Mouse (Mus musculus) hindbrain, embryonic 10.5 days (tissue): ENCODE results near the gene Eva1a. TPM values are rescaled to one million over a fixed set of nuclear protein-coding genes. Genes with fewer than 3 reads are reported as not detected.

Experiments
- DNase-seq: peaks from one replicate; pipeline ENCODE4 v3.0.0-alpha.2; 2017; ENCODE audit warnings: low spot score
- H3K27ac ChIP-seq: fragments of 300-500 bp; sonication (generic); 2 replicates; pipeline ENCODE4 v1.5.1; 2016; ENCODE audit warnings: mild to moderate bottlenecking, moderate library complexity
- H3K27me3 ChIP-seq: fragments of 300-500 bp; sonication (generic); 2 replicates; pipeline ENCODE4 v1.6.1; 2016; ENCODE audit warnings: mild to moderate bottlenecking; ENCODE audit not compliant: poor library complexity, insufficient read depth, severe bottlenecking
- H3K36me3 ChIP-seq: fragments of 300-500 bp; sonication (generic); 2 replicates; pipeline ENCODE4 v1.6.1; 2016; ENCODE audit warnings: mild to moderate bottlenecking, moderate library complexity
- H3K4me1 ChIP-seq: fragments of 300-500 bp; sonication (generic); replicated peaks from 2 replicates; pipeline ENCODE4 v1.6.1; 2016; ENCODE audit warnings: mild to moderate bottlenecking
- H3K4me3 ChIP-seq: fragments of 300-500 bp; sonication (generic); 2 replicates; pipeline ENCODE4 v1.5.1; 2016; ENCODE audit warnings: mild to moderate bottlenecking, moderate library complexity
- H3K9me3 ChIP-seq: fragments of 300-500 bp; sonication (generic); 2 replicates; pipeline ENCODE4 v1.6.1; 2016; ENCODE audit warnings: mild to moderate bottlenecking, moderate library complexity
- WGBS: fragments of 180-500 bp; shearing (Covaris S2); methylation state at CpG from one replicate; pipeline ENCODE4 v1.1.7; 2016; 5-methylcytosine and 5-hydroxymethylcytosine counted together
- polyA plus RNA-seq: library from polyadenylated mRNA; unstranded; fragments of >200 nt; fragmentation: Nextera tagmentation; extraction: Ambion mirVana; gene quantifications from 2 replicates; pipeline ENCODE4 v1.2.1, GENCODE M21; 2016

Gene Eva1a
- 3.2 and 3.3 TPM in 2 replicates for polyA plus RNA-seq

GRCm38 (mm10) chr6:82040834-82041487 lies at the start of gene Eva1a:
Gene Eva1a (plus strand): TSS chr6:82041043.
- Histone ChIP-seq H3K36me3 (no peaks in the 10 kb centered on the region), H3K9me3 (no peaks in the 10 kb centered on the region), H3K4me3 (peak within 1 kb of the TSS; percentile 59), H3K27ac (peak within 1 kb of the TSS; percentile 75), H3K27me3 (peaks cover 64% of the 10 kb centered on the region), H3K4me1 (peaks cover 33% of the 10 kb centered on the region)
- DNase-seq, result no peak
- 16% methylated on average over 11 of the region's 11 CpGs for WGBS

GRCm38 (mm10) chr6:82012392-82012791 lies 28.5 kb upstream of the Eva1a start:
- Histone ChIP-seq H3K27ac (no peak overlapping the region), H3K27me3 (no peaks in the 10 kb centered on the region), H3K36me3 (no peaks in the 10 kb centered on the region), H3K9me3 (no peaks in the 10 kb centered on the region), H3K4me3 (no peak overlapping the region), H3K4me1 (no peaks in the 10 kb centered on the region; the same call in 1 of the 2 replicates)
- WGBS, result 56% methylated on average over 1 of the region's 1 CpGs
- no peak for DNase-seq

- H3K27ac ChIP-seq, result no peak overlapping the region
- H3K4me1 ChIP-seq, result no peaks in the 10 kb centered on the region
- H3K9me3 ChIP-seq, result no peaks in the 10 kb centered on the region
- H3K27me3 ChIP-seq, result no peaks in the 10 kb centered on the region
- DNase-seq, result no peak
- no peaks in the 10 kb centered on the region for H3K36me3 ChIP-seq
- H3K4me3 ChIP-seq, result no peak overlapping the region
- 86% methylated on average over 5 of the region's 5 CpGs for WGBS
These were observed 19.8 kb upstream of the Eva1a start for GRCm38 (mm10) chr6:82021074-82021473.

GRCm38 (mm10) chr6:82021494-82021893 lies 19.3 kb upstream of the Eva1a start:
- H3K27ac ChIP-seq, result no peak overlapping the region
- no peak overlapping the region for H3K4me3 ChIP-seq
- no peaks in the 10 kb centered on the region for H3K36me3 ChIP-seq
- no peaks in the 10 kb centered on the region for H3K27me3 ChIP-seq
- H3K9me3 ChIP-seq, result no peaks in the 10 kb centered on the region
- H3K4me1 ChIP-seq, result no peaks in the 10 kb centered on the region
- 91% methylated on average over 5 of the region's 5 CpGs for WGBS
- DNase-seq, result no peak

- H3K9me3 ChIP-seq, result no peaks in the 10 kb centered on the region
- peaks cover 15% of the 10 kb centered on the region for H3K4me1 ChIP-seq
- H3K36me3 ChIP-seq, result no peaks in the 10 kb centered on the region
- no peak overlapping the region for H3K4me3 ChIP-seq
- H3K27me3 ChIP-seq, result peaks cover 10% of the 10 kb centered on the region
- 33% methylated on average over 19 of the region's 19 CpGs for WGBS
- peak overlapping the region; percentile 75 for H3K27ac ChIP-seq
- peak; percentile 68 for DNase-seq
These were observed 11.0 kb upstream of the Eva1a start for GRCm38 (mm10) chr6:82029611-82030510.

GRCm38 (mm10) chr6:82030511-82030884 lies 10.3 kb upstream of the Eva1a start:
- Histone ChIP-seq H3K9me3 (no peaks in the 10 kb centered on the region), H3K36me3 (no peaks in the 10 kb centered on the region), H3K4me1 (peaks cover 15% of the 10 kb centered on the region), H3K27ac (peak overlapping the region; percentile 75; the same call in 1 of the 2 replicates), H3K27me3 (peaks cover 10% of the 10 kb centered on the region), H3K4me3 (no peak overlapping the region)
- no peak for DNase-seq
- WGBS, result 75% methylated on average over 8 of the region's 8 CpGs

- Histone ChIP-seq H3K36me3 (no peaks in the 10 kb centered on the region), H3K27me3 (peaks cover 41% of the 10 kb centered on the region), H3K4me1 (peaks cover 15% of the 10 kb centered on the region), H3K4me3 (no peak overlapping the region), H3K27ac (no peak overlapping the region), H3K9me3 (no peaks in the 10 kb centered on the region)
- DNase-seq, result no peak
- 62% methylated on average over 7 of the region's 7 CpGs for WGBS
These were observed 3.6 kb upstream of the Eva1a start for GRCm38 (mm10) chr6:82037211-82037610.

GRCm38 (mm10) chr6:82039193-82039592 lies 1.6 kb upstream of the Eva1a start:
- Histone ChIP-seq H3K4me3 (no peak overlapping the region), H3K4me1 (peaks cover 29% of the 10 kb centered on the region), H3K27me3 (peaks cover 50% of the 10 kb centered on the region), H3K27ac (no peak overlapping the region), H3K9me3 (no peaks in the 10 kb centered on the region), H3K36me3 (no peaks in the 10 kb centered on the region)
- WGBS, result 64% methylated on average over 6 of the region's 6 CpGs
- DNase-seq, result no peak

- WGBS, result 75% methylated on average over 7 of the region's 7 CpGs
- H3K27me3 ChIP-seq, result peaks cover 54% of the 10 kb centered on the region
- no peak for DNase-seq
These were observed 875 bp upstream of the Eva1a start for GRCm38 (mm10) chr6:82039968-82040367.

GRCm38 (mm10) chr6:82041488-82042295 lies 849 bp downstream of the Eva1a start:
- WGBS, result under 1% methylated on average over 50 of the region's 50 CpGs
- no peaks in the 10 kb centered on the region for H3K36me3 ChIP-seq
- DNase-seq, result peak; percentile 60
- no peaks in the 10 kb centered on the region for H3K9me3 ChIP-seq
- H3K4me3 ChIP-seq, result peak overlapping the region; percentile 59
- H3K27ac ChIP-seq, result peak overlapping the region; percentile 75
- peaks cover 70% of the 10 kb centered on the region for H3K27me3 ChIP-seq
- H3K4me1 ChIP-seq, result peaks cover 38% of the 10 kb centered on the region

More at GRCm38 (mm10) chr6:82039968-82040367, 875 bp upstream of the Eva1a start:
- no peak overlapping the region for H3K4me3 ChIP-seq
- H3K36me3 ChIP-seq, result no peaks in the 10 kb centered on the region
- H3K9me3 ChIP-seq, result no peaks in the 10 kb centered on the region
- H3K27ac ChIP-seq, result no peak overlapping the region
- peaks cover 29% of the 10 kb centered on the region for H3K4me1 ChIP-seq

GRCm38 (mm10) chr6:82042296-82043125 lies 1.7 kb downstream of the Eva1a start:
- H3K4me1 ChIP-seq, result peaks cover 38% of the 10 kb centered on the region
- peaks cover 75% of the 10 kb centered on the region for H3K27me3 ChIP-seq
- peak; percentile 71 for DNase-seq
- H3K36me3 ChIP-seq, result no peaks in the 10 kb centered on the region
- H3K27ac ChIP-seq, result peak overlapping the region; percentile 75
- no peaks in the 10 kb centered on the region for H3K9me3 ChIP-seq
- peak overlapping the region; percentile 59 for H3K4me3 ChIP-seq
- under 1% methylated on average over 35 of the region's 35 CpGs for WGBS

- Histone ChIP-seq H3K27ac (no peak overlapping the region), H3K9me3 (no peaks in the 10 kb centered on the region), H3K4me3 (no peak overlapping the region), H3K4me1 (peaks cover 44% of the 10 kb centered on the region), H3K36me3 (no peaks in the 10 kb centered on the region), H3K27me3 (peaks cover 83% of the 10 kb centered on the region)
- DNase-seq, result no peak
- 22% methylated on average over 4 of the region's 4 CpGs for WGBS
These were observed 2.8 kb downstream of the Eva1a start for GRCm38 (mm10) chr6:82043634-82044033.
